Mouse (Mus musculus): Measurements from ENCODE around the gene Gm2115. TPM values are rescaled to one million over a fixed set of nuclear protein-coding genes. Genes with fewer than 3 reads are reported as not detected.

Gm2115 gene
- polyA plus RNA-seq, 1 experiment, result 0.56 TPM

- no peaks in the 10 kb centered on the region for H3K4me1 ChIP-seq (ENCODE audit: control insufficient read depth, insufficient read depth, insufficient read length, low read length)
- H3K4me3 ChIP-seq (ENCODE audit: low read depth, low read length), result no peak overlapping the region
- no peak for TF ChIP-seq CTCF (IDR thresholded peaks at IDR 0.05; ENCODE audit: extremely low read depth, insufficient read length, insufficient replicate concordance, low read depth, low read length)
- no peak for TF ChIP-seq POLR2A (IDR thresholded peaks at IDR 0.05; ENCODE audit: low read depth, low read length)
- no peaks in the 10 kb centered on the region for H3K27me3 ChIP-seq (ENCODE audit: control insufficient read depth, insufficient read depth, low read length)
- H3K27ac ChIP-seq (ENCODE audit: insufficient read depth, low read depth, low read length), result no peak overlapping the region
- WGBS, result 82% methylated on average over 4 of the region's 4 CpGs
- H3K36me3 ChIP-seq (ENCODE audit: control insufficient read depth, insufficient read depth, low read length), result no peaks in the 10 kb centered on the region
Measured at GRCm38 (mm10) chr7:84585086-84585485, 56.3 kb downstream of the Gm2115 start.

GRCm38 (mm10) chr7:84586360-84587100, 57.8 kb downstream of the Gm2115 start:
- Histone ChIP-seq H3K4me3 (ENCODE audit: low read depth, low read length) (no peak overlapping the region), H3K4me1 (ENCODE audit: control insufficient read depth, insufficient read depth, insufficient read length, low read length) (no peaks in the 10 kb centered on the region), H3K27me3 (ENCODE audit: control insufficient read depth, insufficient read depth, low read length) (no peaks in the 10 kb centered on the region), H3K27ac (ENCODE audit: insufficient read depth, low read depth, low read length) (no peak overlapping the region), H3K36me3 (ENCODE audit: control insufficient read depth, insufficient read depth, low read length) (no peaks in the 10 kb centered on the region)
- WGBS, result 83% methylated on average over 3 of the region's 3 CpGs
- TF ChIP-seq POLR2A (IDR thresholded peaks at IDR 0.05; ENCODE audit: low read depth, low read length) (no peak), CTCF (IDR thresholded peaks at IDR 0.05; ENCODE audit: extremely low read depth, insufficient read length, insufficient replicate concordance, low read depth, low read length) (no peak)

GRCm38 (mm10) chr7:84587101-84587783, 58.5 kb downstream of the Gm2115 start:
- H3K27me3 ChIP-seq (ENCODE audit: control insufficient read depth, insufficient read depth, low read length), result no peaks in the 10 kb centered on the region
- no peaks in the 10 kb centered on the region for H3K36me3 ChIP-seq (ENCODE audit: control insufficient read depth, insufficient read depth, low read length)
- TF ChIP-seq CTCF (IDR thresholded peaks at IDR 0.05; ENCODE audit: extremely low read depth, insufficient read length, insufficient replicate concordance, low read depth, low read length) (no peak), POLR2A (IDR thresholded peaks at IDR 0.05; ENCODE audit: low read depth, low read length) (no peak)
- H3K27ac ChIP-seq (ENCODE audit: insufficient read depth, low read depth, low read length), result no peak overlapping the region
- WGBS, result 80% methylated on average over 5 of the region's 5 CpGs
- no peaks in the 10 kb centered on the region for H3K4me1 ChIP-seq (ENCODE audit: control insufficient read depth, insufficient read depth, insufficient read length, low read length)
- no peak overlapping the region for H3K4me3 ChIP-seq (ENCODE audit: low read depth, low read length)

DNA sequence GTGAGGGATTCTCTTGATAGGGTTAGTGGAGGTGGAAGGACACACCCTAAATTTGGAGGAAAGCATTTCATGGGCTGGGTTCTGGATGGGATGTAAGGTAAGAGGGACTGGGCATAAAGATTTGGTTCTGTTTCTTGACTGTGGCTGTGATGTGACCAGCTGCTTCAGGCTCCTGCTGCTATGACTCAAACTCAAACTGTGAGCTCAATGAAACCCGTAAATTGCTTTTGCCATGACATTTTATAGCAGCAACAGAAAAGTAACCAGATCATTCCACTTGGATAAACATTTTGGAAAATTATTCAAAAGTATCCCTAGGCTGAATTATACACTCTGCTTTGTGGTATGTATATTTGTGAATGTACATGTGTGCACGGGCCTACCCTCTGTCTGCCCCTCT, 61.9 kb downstream of the Gm2115 start:
- H3K4me1 ChIP-seq (ENCODE audit: control insufficient read depth, insufficient read depth, insufficient read length, low read length), result no peaks in the 10 kb centered on the region; the same call in 1 of the 2 replicates
- WGBS, result 88% methylated on average over 2 of the region's 2 CpGs
- TF ChIP-seq POLR2A (IDR thresholded peaks at IDR 0.05; ENCODE audit: low read depth, low read length) (no peak), CTCF (IDR thresholded peaks at IDR 0.05; ENCODE audit: extremely low read depth, insufficient read length, insufficient replicate concordance, low read depth, low read length) (no peak)
- H3K27ac ChIP-seq (ENCODE audit: insufficient read depth, low read depth, low read length), result no peak overlapping the region
- no peak overlapping the region for H3K4me3 ChIP-seq (ENCODE audit: low read depth, low read length)
- no peaks in the 10 kb centered on the region for H3K27me3 ChIP-seq (ENCODE audit: control insufficient read depth, insufficient read depth, low read length)
- H3K36me3 ChIP-seq (ENCODE audit: control insufficient read depth, insufficient read depth, low read length), result no peaks in the 10 kb centered on the region

DNA sequence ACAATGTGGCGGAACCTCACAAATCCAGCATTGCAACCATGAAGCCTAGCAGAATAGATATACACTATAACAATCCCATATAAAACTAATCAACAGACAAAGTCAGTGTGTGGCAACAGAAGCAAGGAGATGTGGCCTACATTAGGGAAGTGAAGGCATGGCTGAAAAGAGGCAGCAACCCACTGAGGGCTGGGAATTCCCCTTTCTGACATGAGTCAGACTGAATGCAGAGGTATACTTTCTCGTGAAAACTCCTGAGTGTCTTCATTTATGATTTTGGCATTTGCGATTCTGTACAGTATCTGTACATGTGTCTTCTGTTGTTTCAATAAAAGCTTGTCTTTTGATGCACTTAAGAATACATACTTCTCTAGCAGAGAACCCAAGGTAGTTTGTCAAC, 62.6 kb downstream of the Gm2115 start:
- H3K36me3 ChIP-seq (ENCODE audit: control insufficient read depth, insufficient read depth, low read length), result no peaks in the 10 kb centered on the region
- no peaks in the 10 kb centered on the region for H3K27me3 ChIP-seq (ENCODE audit: control insufficient read depth, insufficient read depth, low read length)
- no peak for TF ChIP-seq CTCF (IDR thresholded peaks at IDR 0.05; ENCODE audit: extremely low read depth, insufficient read length, insufficient replicate concordance, low read depth, low read length)
- TF ChIP-seq POLR2A (IDR thresholded peaks at IDR 0.05; ENCODE audit: low read depth, low read length), result no peak
- H3K27ac ChIP-seq (ENCODE audit: insufficient read depth, low read depth, low read length), result no peak overlapping the region
- no peaks in the 10 kb centered on the region; the same call in 1 of the 2 replicates for H3K4me1 ChIP-seq (ENCODE audit: control insufficient read depth, insufficient read depth, insufficient read length, low read length)
- H3K4me3 ChIP-seq (ENCODE audit: low read depth, low read length), result no peak overlapping the region
- 74% methylated on average over 3 of the region's 3 CpGs for WGBS

DNA sequence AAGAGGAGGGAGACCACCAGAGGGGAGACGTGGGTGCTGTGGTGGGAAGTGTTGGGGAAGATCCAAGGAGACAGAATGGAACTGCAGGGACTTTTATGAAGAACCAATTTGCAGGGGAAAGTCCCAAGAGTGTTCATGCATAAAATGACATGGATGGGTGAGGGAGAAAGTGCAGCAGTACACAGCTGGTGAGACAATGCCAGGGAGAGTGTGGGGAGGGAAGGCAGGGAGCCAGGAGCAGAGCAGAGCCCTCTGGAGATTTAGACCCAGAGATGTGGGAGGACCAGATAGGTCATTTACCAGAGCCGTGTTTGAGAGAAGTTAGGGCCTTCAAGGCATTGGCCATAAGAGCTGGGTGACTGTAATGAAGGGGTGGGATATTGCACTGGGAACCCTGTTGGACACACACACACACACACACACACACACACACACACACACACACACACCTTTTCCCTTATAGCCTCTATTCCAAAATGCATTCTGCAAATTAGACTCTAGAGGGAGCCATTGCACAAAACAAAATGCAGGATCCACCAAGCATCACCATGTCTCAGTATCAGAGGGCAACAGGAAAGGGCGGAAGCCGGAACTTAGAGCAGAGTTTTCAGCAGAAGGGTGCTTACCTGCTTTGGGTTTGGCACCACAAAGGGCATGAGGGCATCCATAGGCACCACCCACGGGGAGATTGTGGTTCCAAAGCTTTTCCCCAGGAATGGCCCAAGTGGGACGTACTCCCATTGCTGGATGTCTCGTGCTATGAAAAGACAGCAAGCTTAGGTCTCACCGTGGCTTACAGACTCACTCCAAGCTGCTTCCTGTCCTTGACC, 65.5 kb downstream of the Gm2115 start:
- Histone ChIP-seq H3K36me3 (ENCODE audit: control insufficient read depth, insufficient read depth, low read length) (no peaks in the 10 kb centered on the region), H3K4me1 (ENCODE audit: control insufficient read depth, insufficient read depth, insufficient read length, low read length) (no peaks in the 10 kb centered on the region; the same call in 1 of the 2 replicates), H3K4me3 (ENCODE audit: low read depth, low read length) (no peak overlapping the region), H3K27me3 (ENCODE audit: control insufficient read depth, insufficient read depth, low read length) (no peaks in the 10 kb centered on the region), H3K27ac (ENCODE audit: insufficient read depth, low read depth, low read length) (no peak overlapping the region)
- TF ChIP-seq CTCF (IDR thresholded peaks at IDR 0.05; ENCODE audit: extremely low read depth, insufficient read length, insufficient replicate concordance, low read depth, low read length) (0 out of 2 replicates have a peak, but pooled peaks have one; percentile 46), POLR2A (IDR thresholded peaks at IDR 0.05; ENCODE audit: low read depth, low read length) (no peak)
- 38% methylated on average over 8 of the region's 8 CpGs for WGBS

Measured in small intestine, adult 2 months (tissue).